Mouse (Mus musculus): ENCODE results near the gene Fgfr4.
A peak's percentile ranks its signal among the peaks of the same experiment; 100 is the strongest.
"Not testable (repeated sequence)": the region's sequence is repeated elsewhere in the genome, so short reads cannot be mapped to it uniquely, and the experiment has no call there.

The Fgfr4 gene

GRCm38 (mm10) chr13:55171517-55172335, 19.3 kb downstream of the Fgfr4 start:
- DNase-seq (ENCODE audit: low read depth, low spot score) = no peak

- no peak for DNase-seq (ENCODE audit: low read depth, low spot score)
Measured at GRCm38 (mm10) chr13:55172336-55172770, 19.9 kb downstream of the Fgfr4 start.

- no peak for DNase-seq (ENCODE audit: low read depth, low spot score)
Measured at GRCm38 (mm10) chr13:55174347-55174746, 21.9 kb downstream of the Fgfr4 start.

- DNase-seq (ENCODE audit: low read depth, low spot score) = no peak
Measured at GRCm38 (mm10) chr13:55176265-55176664, 23.8 kb downstream of the Fgfr4 start.

GRCm38 (mm10) chr13:55177903-55178496, 25.6 kb downstream of the Fgfr4 start:
- no peak for DNase-seq (ENCODE audit: low read depth, low spot score)

- DNase-seq (ENCODE audit: low read depth, low spot score) = peak; percentile 67
Measured at GRCm38 (mm10) chr13:55178556-55178955, 26.1 kb downstream of the Fgfr4 start.

- no peak for DNase-seq (ENCODE audit: low read depth, low spot score)
Measured at GRCm38 (mm10) chr13:55179591-55179990, 27.2 kb downstream of the Fgfr4 start.

- DNase-seq (ENCODE audit: low read depth, low spot score) = no peak
Measured at GRCm38 (mm10) chr13:55181786-55182172, 29.3 kb downstream of the Fgfr4 start.

- DNase-seq (ENCODE audit: low read depth, low spot score) = peak; percentile 49
Measured at GRCm38 (mm10) chr13:55182173-55182894, 29.9 kb downstream of the Fgfr4 start.

- no peak for DNase-seq (ENCODE audit: low read depth, low spot score)
Measured at GRCm38 (mm10) chr13:55183382-55183781, 30.9 kb downstream of the Fgfr4 start.

GRCm38 (mm10) chr13:55187062-55187461, 34.6 kb downstream of the Fgfr4 start:
- DNase-seq (ENCODE audit: low read depth, low spot score) = not testable (repeated sequence)

- no peak for DNase-seq (ENCODE audit: low read depth, low spot score)
Measured at GRCm38 (mm10) chr13:55189531-55190107, 37.2 kb downstream of the Fgfr4 start.

- DNase-seq (ENCODE audit: low read depth, low spot score) = peak; percentile 93
Measured at GRCm38 (mm10) chr13:55190121-55190868, 37.9 kb downstream of the Fgfr4 start.

GRCm38 (mm10) chr13:55191535-55191934, 39.1 kb downstream of the Fgfr4 start:
- no peak for DNase-seq (ENCODE audit: low read depth, low spot score)

- DNase-seq (ENCODE audit: low read depth, low spot score) = not testable (repeated sequence)
Measured at GRCm38 (mm10) chr13:55202758-55203157, 50.3 kb downstream of the Fgfr4 start.

- no peak for DNase-seq (ENCODE audit: low read depth, low spot score)
Measured at GRCm38 (mm10) chr13:55203740-55204139, 51.3 kb downstream of the Fgfr4 start.

GRCm38 (mm10) chr13:55204667-55205389, 52.4 kb downstream of the Fgfr4 start:
- DNase-seq (ENCODE audit: low read depth, low spot score) = no peak

- no peak for DNase-seq (ENCODE audit: low read depth, low spot score)
Measured at GRCm38 (mm10) chr13:55205448-55206205, 53.2 kb downstream of the Fgfr4 start.

- DNase-seq (ENCODE audit: low read depth, low spot score) = no peak
Measured at GRCm38 (mm10) chr13:55208837-55209648, 56.6 kb downstream of the Fgfr4 start.

All from CD4-positive helper T cell, adult 2 months (primary cell).